Mouse (Mus musculus) layer of hippocampus, adult 11-12 months (tissue): ENCODE data around the gene Hal.

Experiments used
- DNase-seq: peaks from one replicate; pipeline ENCODE4 v3.0.0; 2022; ENCODE audit warnings: low spot score

Hal gene

DNA sequence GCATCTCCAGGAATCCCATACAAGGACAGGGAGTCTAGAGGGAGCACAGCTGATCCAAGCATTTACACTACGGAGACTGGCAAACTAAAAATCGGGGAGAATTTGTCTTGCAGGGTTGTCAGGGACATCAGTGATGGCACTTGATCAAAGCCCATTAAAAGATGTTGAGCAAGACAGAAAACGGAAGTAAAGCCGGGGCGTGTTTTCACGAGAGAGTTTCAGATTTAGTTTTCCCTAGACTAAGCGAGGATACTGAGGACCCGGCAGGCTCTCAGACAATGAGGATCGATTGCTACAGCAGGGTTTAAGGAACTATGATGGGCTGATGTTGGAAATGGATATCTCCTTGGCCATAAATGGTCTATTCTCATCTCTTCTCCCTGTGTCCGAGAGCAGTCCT lies 78.5 kb downstream of the Hal start:
- DNase-seq = no peak

DNA sequence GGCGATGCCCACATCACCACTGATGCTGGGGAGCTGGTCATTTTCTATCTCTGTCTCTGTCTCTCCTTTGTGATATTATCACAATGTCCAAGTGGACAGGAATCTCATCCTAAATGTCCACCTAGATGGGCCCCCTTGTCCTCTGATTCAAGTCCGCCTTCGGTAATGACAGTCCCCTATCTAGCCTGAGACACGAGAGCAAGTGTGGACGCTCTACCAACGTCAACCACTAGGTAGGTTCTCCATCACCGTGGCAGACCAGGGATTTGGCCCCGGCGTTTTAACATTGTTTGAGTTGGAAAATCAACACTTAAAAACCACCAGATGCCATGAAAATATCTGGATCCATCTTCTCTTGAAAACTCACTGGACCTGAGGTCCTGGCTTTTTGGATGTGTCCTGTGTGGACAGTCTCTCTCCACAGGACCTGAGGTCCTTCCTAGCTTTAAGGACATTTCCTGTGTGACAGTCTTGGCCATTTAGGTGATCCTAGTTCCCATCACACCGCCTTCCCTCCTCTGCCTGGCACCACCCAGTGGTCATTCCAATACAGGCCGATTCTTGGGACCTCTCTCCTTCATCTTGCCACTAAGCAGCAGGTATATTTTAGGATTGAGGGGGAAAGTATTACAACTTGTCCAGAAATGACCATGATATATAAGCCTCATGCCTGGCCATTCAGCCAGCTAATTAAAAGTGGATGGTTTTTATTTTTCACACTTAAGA lies 79.4 kb downstream of the Hal start:
- no peak for DNase-seq

DNA sequence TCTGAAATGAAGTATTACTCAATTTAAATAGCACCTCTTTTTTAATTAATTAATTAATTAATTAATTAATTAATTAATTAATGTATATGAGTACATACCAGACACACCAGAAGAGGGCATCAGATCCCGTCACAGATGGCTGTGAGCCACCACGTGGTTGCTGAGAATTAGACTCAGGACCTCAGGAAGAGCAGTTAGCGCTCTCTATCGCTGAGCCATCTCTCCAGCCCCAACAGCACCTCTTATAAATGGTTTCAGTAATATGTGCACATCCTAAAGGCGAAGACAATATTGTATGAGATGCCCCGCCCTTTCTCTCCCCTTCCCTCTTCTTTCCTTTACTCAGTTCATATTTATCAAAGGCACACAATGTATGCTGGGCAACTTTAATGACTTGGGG lies 80.1 kb downstream of the Hal start:
- DNase-seq = no peak
